Mouse (Mus musculus): Measurements from ENCODE around the gene Gm21915.

- TF ChIP-seq CTCF (IDR thresholded peaks at IDR 0.05; ENCODE audit: low read depth): no peak
- TF ChIP-seq EP300 (IDR thresholded peaks at IDR 0.05; ENCODE audit: low read depth): no peak
These were observed 47.4 kb downstream of the Gm21915 start for GRCm38 (mm10) chr9:40717875-40718185.
